Mouse (Mus musculus): ENCODE measurements around the gene Phyhd1. TPM values are rescaled to one million over a fixed set of nuclear protein-coding genes. Genes with fewer than 3 reads are reported as not detected.

Gene Phyhd1
- total and polyA plus RNA-seq, 2 experiments from 2014 or later, result 3.9 to 7.2 TPM

DNA sequence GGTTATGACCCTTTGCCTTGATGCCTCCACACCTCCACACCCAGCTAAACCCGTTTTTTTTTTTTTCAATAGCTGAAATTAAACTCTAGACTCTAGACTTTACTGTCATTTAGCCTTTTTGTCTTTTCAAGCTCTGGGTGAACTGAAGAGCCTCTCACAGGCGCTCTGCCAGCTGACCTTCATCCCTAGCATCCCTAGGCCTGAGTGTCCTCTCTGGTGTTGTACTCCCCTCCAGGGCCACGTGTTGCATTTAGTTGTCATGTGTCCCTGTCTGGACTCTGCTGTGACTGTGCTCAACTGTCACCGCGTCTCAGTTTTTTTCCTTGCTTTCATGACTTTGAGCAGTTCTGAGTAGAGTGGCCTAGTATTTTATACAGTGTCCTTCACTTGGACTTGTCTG, 34.0 kb downstream of the Phyhd1 start:
- H3K4me2 ChIP-seq (ENCODE audit: low read depth, low read length, poor library complexity, severe bottlenecking), result no peak overlapping the region
- no peak for TF ChIP-seq CTCF (IDR thresholded peaks at IDR 0.05)
- H3K4me3 ChIP-seq (ENCODE audit: low read depth, low read length), result no peak overlapping the region
- no peaks in the 10 kb centered on the region for H3K9me3 ChIP-seq (ENCODE audit: low read length)
- H3K36me3 ChIP-seq (ENCODE audit: insufficient read depth, low read length), result peaks cover 50% of the 10 kb centered on the region
- no peaks in the 10 kb centered on the region for H3K4me1 ChIP-seq (ENCODE audit: insufficient read depth, low read length)
- no peak overlapping the region for H3K9ac ChIP-seq (replicated peaks; ENCODE audit: low read length, poor library complexity, severe bottlenecking)
- DNase-seq (ENCODE audit: low spot score) (no peak), ATAC-seq (ENCODE audit: low FRiP score) (no peak)
- no peak overlapping the region for H3K27ac ChIP-seq (ENCODE audit: low read depth, low read length)
- WGBS, result 93% methylated on average over 5 of the region's 5 CpGs
- H3K27me3 ChIP-seq (ENCODE audit: insufficient read depth, low read length), result no peaks in the 10 kb centered on the region

DNA sequence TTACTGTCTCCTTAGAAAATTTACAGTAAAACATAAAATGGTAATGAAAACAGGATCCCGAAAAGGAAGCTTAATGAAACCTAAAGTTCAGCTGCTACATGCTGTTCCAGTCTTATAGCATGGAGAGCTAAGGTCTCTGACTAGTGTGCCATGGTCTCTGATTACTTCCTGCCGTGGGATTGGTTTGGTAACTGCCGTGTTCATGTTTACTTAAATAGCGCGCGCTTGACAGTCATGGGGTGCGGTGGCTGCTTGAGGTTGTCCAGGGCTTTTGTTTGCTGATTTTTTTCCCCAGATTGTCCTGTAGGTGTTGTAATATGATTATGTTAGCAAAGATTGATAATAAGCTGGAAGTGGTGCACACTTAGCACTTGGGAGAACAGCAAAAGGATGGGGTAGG, 40.1 kb downstream of the Phyhd1 start:
- WGBS, result 97% methylated on average over 7 of the region's 7 CpGs
- H3K9me3 ChIP-seq (ENCODE audit: low read length), result no peaks in the 10 kb centered on the region
- no peaks in the 10 kb centered on the region for H3K27me3 ChIP-seq (ENCODE audit: insufficient read depth, low read length)
- no peak overlapping the region for H3K27ac ChIP-seq (ENCODE audit: low read depth, low read length)
- ATAC-seq (ENCODE audit: low FRiP score), result no peak
- H3K4me2 ChIP-seq (ENCODE audit: low read depth, low read length, poor library complexity, severe bottlenecking), result no peak overlapping the region
- TF ChIP-seq CTCF (IDR thresholded peaks at IDR 0.05), result no peak
- no peak overlapping the region for H3K4me3 ChIP-seq (ENCODE audit: low read depth, low read length)
- H3K36me3 ChIP-seq (ENCODE audit: insufficient read depth, low read length), result peaks cover 74% of the 10 kb centered on the region
- DNase-seq (ENCODE audit: low spot score), result no peak
- no peak overlapping the region for H3K9ac ChIP-seq (replicated peaks; ENCODE audit: low read length, poor library complexity, severe bottlenecking)
- H3K4me1 ChIP-seq (ENCODE audit: insufficient read depth, low read length), result no peaks in the 10 kb centered on the region

GRCm38 (mm10) chr2:30309351-30309750, 43.3 kb downstream of the Phyhd1 start:
- no peak for DNase-seq (ENCODE audit: low spot score)
- H3K9ac ChIP-seq (replicated peaks; ENCODE audit: low read length, poor library complexity, severe bottlenecking), result no peak overlapping the region
- no peak for TF ChIP-seq CTCF (IDR thresholded peaks at IDR 0.05)
- no peaks in the 10 kb centered on the region for H3K27me3 ChIP-seq (ENCODE audit: insufficient read depth, low read length)
- no peaks in the 10 kb centered on the region for H3K4me1 ChIP-seq (ENCODE audit: insufficient read depth, low read length)
- H3K4me2 ChIP-seq (ENCODE audit: low read depth, low read length, poor library complexity, severe bottlenecking), result no peak overlapping the region
- ATAC-seq (ENCODE audit: low FRiP score), result no peak
- H3K36me3 ChIP-seq (ENCODE audit: insufficient read depth, low read length), result peaks cover 68% of the 10 kb centered on the region
- H3K4me3 ChIP-seq (ENCODE audit: low read depth, low read length), result no peak overlapping the region
- no peak overlapping the region for H3K27ac ChIP-seq (ENCODE audit: low read depth, low read length)
- H3K9me3 ChIP-seq (ENCODE audit: low read length), result no peaks in the 10 kb centered on the region
- WGBS, result 89% methylated on average over 3 of the region's 3 CpGs

GRCm38 (mm10) chr2:30311481-30311880, 45.5 kb downstream of the Phyhd1 start:
- Histone ChIP-seq H3K4me2 (ENCODE audit: low read depth, low read length, poor library complexity, severe bottlenecking) (no peak overlapping the region), H3K4me3 (ENCODE audit: low read depth, low read length) (no peak overlapping the region), H3K36me3 (ENCODE audit: insufficient read depth, low read length) (peaks cover 64% of the 10 kb centered on the region), H3K9me3 (ENCODE audit: low read length) (no peaks in the 10 kb centered on the region), H3K27me3 (ENCODE audit: insufficient read depth, low read length) (no peaks in the 10 kb centered on the region), H3K4me1 (ENCODE audit: insufficient read depth, low read length) (no peaks in the 10 kb centered on the region), H3K27ac (ENCODE audit: low read depth, low read length) (no peak overlapping the region), H3K9ac (replicated peaks; ENCODE audit: low read length, poor library complexity, severe bottlenecking) (no peak overlapping the region)
- WGBS, result 87% methylated on average over 2 of the region's 2 CpGs
- ATAC-seq (ENCODE audit: low FRiP score) (no peak), DNase-seq (ENCODE audit: low spot score) (no peak)
- no peak for TF ChIP-seq CTCF (IDR thresholded peaks at IDR 0.05)

DNA sequence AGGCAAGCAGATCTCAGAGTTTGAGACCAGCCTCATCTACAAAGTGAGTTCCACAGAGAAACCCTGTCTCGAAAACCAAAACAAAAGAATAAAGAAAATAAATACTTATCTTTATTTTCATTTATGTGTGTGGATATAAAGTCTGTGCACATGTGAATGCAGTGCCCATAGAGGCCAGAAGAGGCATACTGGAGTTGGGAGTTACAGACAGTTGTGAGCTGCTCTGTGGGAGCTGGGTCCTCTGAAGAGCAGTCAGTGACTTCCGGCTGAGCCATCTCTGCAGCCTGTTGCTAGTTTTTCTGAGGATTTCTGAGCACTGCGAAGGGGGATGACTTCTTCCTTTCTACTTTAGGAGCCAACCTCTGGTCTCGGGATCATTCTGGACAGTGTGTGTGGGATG, 50.1 kb downstream of the Phyhd1 start:
- WGBS, result 93% methylated on average over 4 of the region's 4 CpGs
- Histone ChIP-seq H3K4me3 (ENCODE audit: low read depth, low read length) (no peak overlapping the region), H3K4me1 (ENCODE audit: insufficient read depth, low read length) (no peaks in the 10 kb centered on the region), H3K9me3 (ENCODE audit: low read length) (no peaks in the 10 kb centered on the region), H3K4me2 (ENCODE audit: low read depth, low read length, poor library complexity, severe bottlenecking) (no peak overlapping the region), H3K36me3 (ENCODE audit: insufficient read depth, low read length) (peaks cover 63% of the 10 kb centered on the region), H3K27ac (ENCODE audit: low read depth, low read length) (no peak overlapping the region), H3K9ac (replicated peaks; ENCODE audit: low read length, poor library complexity, severe bottlenecking) (no peak overlapping the region), H3K27me3 (ENCODE audit: insufficient read depth, low read length) (no peaks in the 10 kb centered on the region)
- ATAC-seq (ENCODE audit: low FRiP score) (no peak), DNase-seq (ENCODE audit: low spot score) (no peak)
- peak; percentile 37; the same call in 1 of the 2 replicates for TF ChIP-seq CTCF (IDR thresholded peaks at IDR 0.05)

DNA sequence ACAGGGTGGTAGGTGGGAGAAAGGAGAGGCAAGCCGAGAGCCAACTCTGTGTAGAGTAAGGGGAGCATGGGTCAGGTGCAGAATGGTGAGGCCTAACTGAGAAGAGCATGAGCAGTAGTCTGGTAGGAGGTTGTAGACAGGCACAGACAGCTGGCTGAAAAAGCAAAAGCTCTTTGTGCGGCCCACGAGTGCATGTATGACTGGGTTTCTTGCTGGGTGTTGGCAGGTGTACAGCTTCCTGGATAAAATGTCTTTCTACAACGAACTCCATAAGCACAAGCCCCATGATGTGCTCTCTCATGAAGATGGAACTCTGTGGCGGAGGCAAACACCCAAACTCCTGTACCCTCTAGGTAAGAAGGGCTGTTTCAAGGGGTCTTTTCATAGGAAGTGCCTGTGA, 51.0 kb downstream of the Phyhd1 start:
- Histone ChIP-seq H3K27ac (ENCODE audit: low read depth, low read length) (no peak overlapping the region), H3K9me3 (ENCODE audit: low read length) (no peaks in the 10 kb centered on the region), H3K4me2 (ENCODE audit: low read depth, low read length, poor library complexity, severe bottlenecking) (no peak overlapping the region), H3K4me1 (ENCODE audit: insufficient read depth, low read length) (no peaks in the 10 kb centered on the region), H3K36me3 (ENCODE audit: insufficient read depth, low read length) (peaks cover 65% of the 10 kb centered on the region), H3K9ac (replicated peaks; ENCODE audit: low read length, poor library complexity, severe bottlenecking) (no peak overlapping the region), H3K4me3 (ENCODE audit: low read depth, low read length) (no peak overlapping the region), H3K27me3 (ENCODE audit: insufficient read depth, low read length) (no peaks in the 10 kb centered on the region)
- DNase-seq (ENCODE audit: low spot score), result no peak
- 95% methylated on average over 5 of the region's 5 CpGs for WGBS
- no peak for ATAC-seq (ENCODE audit: low FRiP score)
- TF ChIP-seq CTCF (IDR thresholded peaks at IDR 0.05), result no peak
